7 mouse cellular contexts compared by ENCODE assay signal in genomic region chr12:54655292-54656038, GRCm38 (mm10). TPM values are rescaled to one million over a fixed set of nuclear protein-coding genes. Genes with fewer than 3 reads are reported as not detected.
A peak's percentile ranks its signal among the peaks of the same experiment; 100 is the strongest.
DNase-seq lines count a peak whose midpoint lies in the region; ATAC-seq lines count a peak whose summit lies in the region.

No protein-coding gene starts in this region.

- H3K4me1 ChIP-seq in lung, embryonic 16.5 days (replicated peaks; ENCODE audit: control insufficient read depth, insufficient read depth, low read length): peaks cover 25% of the 10 kb centered on the region
- H3K4me1 ChIP-seq in brown adipose tissue, adult 24 weeks (ENCODE audit: control insufficient read depth, insufficient read depth, insufficient read length, low read length): peaks cover 22% of the 10 kb centered on the region
- no peaks in the 10 kb centered on the region for H3K4me1 ChIP-seq in hindbrain, embryonic 11.5 days (replicated peaks; ENCODE audit: control insufficient read depth, insufficient read depth, low read length)
- H3K4me1 ChIP-seq in midbrain, embryonic 14.5 days (ENCODE audit: control insufficient read depth, insufficient read depth, low read length): peaks cover 21% of the 10 kb centered on the region

- H3K9ac ChIP-seq in lung, embryonic 16.5 days (ENCODE audit: low read length): peak overlapping the region; percentile 87
- peak overlapping the region; percentile 77 for H3K9ac ChIP-seq in hindbrain, embryonic 11.5 days (ENCODE audit: low read depth, low read length)
- H3K9ac ChIP-seq in midbrain, embryonic 14.5 days (replicated peaks; ENCODE audit: low read length): peak overlapping the region; percentile 60

- peak overlapping the region; percentile 67 for H3K27ac ChIP-seq in lung, embryonic 16.5 days (ENCODE audit: low read length)
- H3K27ac ChIP-seq in brown adipose tissue, adult 24 weeks (replicated peaks; ENCODE audit: low read depth, low read length): 0 out of 2 replicates have a peak overlapping the region, but pooled peaks have one; percentile 3
- peak overlapping the region; percentile 73 for H3K27ac ChIP-seq in hindbrain, embryonic 11.5 days (ENCODE audit: low read depth, low read length)
- H3K27ac ChIP-seq in midbrain, embryonic 14.5 days (replicated peaks; ENCODE audit: low read depth, low read length): peak overlapping the region; percentile 89

- H3K27me3 ChIP-seq in lung, embryonic 16.5 days (ENCODE audit: control insufficient read depth, insufficient read depth, low read depth, low read length): no peaks in the 10 kb centered on the region
- H3K27me3 ChIP-seq in hindbrain, embryonic 11.5 days (ENCODE audit: control insufficient read depth, insufficient read depth, low read length): no peaks in the 10 kb centered on the region
- H3K27me3 ChIP-seq in midbrain, embryonic 14.5 days (ENCODE audit: control insufficient read depth, insufficient read depth, low read length): no peaks in the 10 kb centered on the region

- 14% methylated on average over 16 of the region's 16 CpGs for WGBS in lung, embryonic 16.5 days
- 34% methylated on average over 16 of the region's 16 CpGs for WGBS in hindbrain, embryonic 11.5 days
- WGBS in midbrain, embryonic 14.5 days: 26% methylated on average over 16 of the region's 16 CpGs

- H3K4me3 ChIP-seq in lung, embryonic 16.5 days (ENCODE audit: low read length): peak overlapping the region; percentile 82
- H3K4me3 ChIP-seq in brown adipose tissue, adult 24 weeks (ENCODE audit: insufficient read depth, low read depth, low read length): peak overlapping the region; percentile 72
- H3K4me3 ChIP-seq in hindbrain, embryonic 11.5 days (ENCODE audit: low read depth, low read length): peak overlapping the region; percentile 66
- peak overlapping the region; percentile 73 for H3K4me3 ChIP-seq in midbrain, embryonic 14.5 days (replicated peaks; ENCODE audit: low read depth, low read length)

- no peak for ATAC-seq in lung, embryonic 16.5 days (ENCODE audit: low read depth)
- ATAC-seq in hindbrain, embryonic 11.5 days (ENCODE audit: low FRiP score): no peak
- no peak for ATAC-seq in midbrain, embryonic 14.5 days (ENCODE audit: low FRiP score, low TSS enrichment)

- peak overlapping the region; percentile 94 for H3K4me2 ChIP-seq in lung, embryonic 16.5 days (ENCODE audit: low read depth, low read length)
- H3K4me2 ChIP-seq in hindbrain, embryonic 11.5 days (replicated peaks; ENCODE audit: low read depth, low read length): peak overlapping the region; percentile 59
- peak overlapping the region; percentile 62 for H3K4me2 ChIP-seq in midbrain, embryonic 14.5 days (ENCODE audit: low read length)

- 0 out of 2 replicates have a peak, but pooled peaks cover under 1% of the 10 kb centered on the region for H3K36me3 ChIP-seq in lung, embryonic 16.5 days (ENCODE audit: control insufficient read depth, insufficient read depth, low read length)
- H3K36me3 ChIP-seq in hindbrain, embryonic 11.5 days (ENCODE audit: control insufficient read depth, insufficient read depth, low read length): no peaks in the 10 kb centered on the region
- no peaks in the 10 kb centered on the region for H3K36me3 ChIP-seq in midbrain, embryonic 14.5 days (ENCODE audit: control insufficient read depth, insufficient read depth, low read length)

- no peaks in the 10 kb centered on the region for H3K9me3 ChIP-seq in lung, embryonic 16.5 days (ENCODE audit: control insufficient read depth, low read length)
- no peaks in the 10 kb centered on the region for H3K9me3 ChIP-seq in hindbrain, embryonic 11.5 days (ENCODE audit: control insufficient read depth, low read length)
- no peaks in the 10 kb centered on the region for H3K9me3 ChIP-seq in midbrain, embryonic 14.5 days (ENCODE audit: control insufficient read depth, low read length)

- DNase-seq in lung, postnatal 36 days: no peak
- DNase-seq in hindbrain, embryonic 11.5 days (ENCODE audit: low spot score): no peak
- DNase-seq in midbrain, embryonic 14.5 days: peak; percentile 23
- DNase-seq in right cerebral cortex, postnatal 36 days (ENCODE audit: low spot score in 2 of 2): no peak
- no peak for DNase-seq in layer of hippocampus, postnatal 36 days

RNA-seq across cellular contexts. Expression of gene Sptssa, which starts 0.9 kb away (rescaled TPM):
- 198 and 203 TPM in 2 replicates for polyA plus RNA-seq in lung, embryonic 16.5 days (2015; fragmentation: Nextera tagmentation; extraction: Ambion mirVana)
- polyA plus RNA-seq in brown adipose tissue, adult 24 weeks (2012; ENCODE audit: insufficient read depth, insufficient read length, missing spikeins): 81.2 and 86.1 TPM in 2 replicates
- polyA plus RNA-seq in hindbrain, embryonic 11.5 days (2014; fragmentation: Nextera tagmentation; extraction: Ambion mirVana): 206 and 210 TPM in 2 replicates
- polyA plus RNA-seq in midbrain, embryonic 14.5 days (2014; fragmentation: Nextera tagmentation; extraction: Ambion mirVana): 185 and 200 TPM in 2 replicates
- total RNA-seq in layer of hippocampus, postnatal 36 days (2021): 10 to 100 TPM; 24.2 to 27.5 TPM

RNA-seq across cellular contexts. Expression of gene Eapp, which starts 40.2 kb away (rescaled TPM):
- polyA plus RNA-seq in lung, embryonic 16.5 days (2015; fragmentation: Nextera tagmentation; extraction: Ambion mirVana): 61.8 and 62.7 TPM in 2 replicates
- 45.3 and 49.2 TPM in 2 replicates for polyA plus RNA-seq in brown adipose tissue, adult 24 weeks (2012; ENCODE audit: insufficient read depth, insufficient read length, missing spikeins)
- 84.7 and 90.5 TPM in 2 replicates for polyA plus RNA-seq in hindbrain, embryonic 11.5 days (2014; fragmentation: Nextera tagmentation; extraction: Ambion mirVana)
- polyA plus RNA-seq in midbrain, embryonic 14.5 days (2014; fragmentation: Nextera tagmentation; extraction: Ambion mirVana): 85.0 and 103 TPM in 2 replicates
- total RNA-seq in layer of hippocampus, postnatal 36 days (2021): 10 to 100 TPM; 42.7 to 47.1 TPM

Comparison
In these comparisons a context has a peak if more than half of its experiments do, and no peak if none do; other contexts are left out.
1. H3K27ac ChIP-seq: peak in every context shown above with its lines; median percentile 89 in midbrain, embryonic 14.5 days; 73 in hindbrain, embryonic 11.5 days; 67 in lung, embryonic 16.5 days; 3 in brown adipose tissue, adult 24 weeks.